Mouse (Mus musculus) olfactory bulb, adult 2 months (tissue): ENCODE data around the gene Tet1.

Experiments
- CTCF ChIP-seq: fragments of 200-500 bp; IDR thresholded peaks from 2 replicates; pipeline ENCODE4 v1.5.1; 2012; ENCODE audit warnings: low read depth, mild to moderate bottlenecking, low read length, moderate library complexity; ENCODE audit not compliant: insufficient read depth
- POLR2A ChIP-seq: fragments of 200-500 bp; IDR thresholded peaks from 2 replicates; pipeline ENCODE4 v1.6.1; 2012; ENCODE audit warnings: mild to moderate bottlenecking, low read depth, low read length, moderate library complexity; ENCODE audit not compliant: insufficient read depth

DNA sequence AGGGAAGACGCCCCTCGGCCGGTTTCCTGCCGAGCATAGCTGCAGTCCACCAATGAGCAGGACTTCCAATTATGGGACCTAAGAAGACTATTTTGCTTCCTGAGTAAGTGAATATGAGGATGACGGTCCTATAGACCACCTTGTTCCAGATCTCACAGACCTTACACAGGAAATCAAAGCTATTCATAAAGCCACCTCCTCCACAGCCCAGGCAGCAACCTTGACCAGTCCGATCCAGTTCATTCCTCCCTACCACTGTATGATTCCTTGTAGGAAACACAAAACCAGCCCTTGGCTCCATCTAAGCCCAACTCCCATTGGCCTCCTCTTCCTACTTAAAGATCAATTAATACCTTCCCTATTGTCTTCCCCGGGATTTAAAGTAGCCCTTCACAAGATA lies 2.5 kb downstream of the Tet1 start:
- TF ChIP-seq POLR2A = no peak
- no peak for TF ChIP-seq CTCF
